Mouse (Mus musculus): ENCODE measurements at regions not wholly inside any gene's neighbourhood (a gene's known extent, or its start where the extent isn't known, plus 50 kb on each side); places are given as distances from the start of the nearest gene placed in this dataset.

DNA sequence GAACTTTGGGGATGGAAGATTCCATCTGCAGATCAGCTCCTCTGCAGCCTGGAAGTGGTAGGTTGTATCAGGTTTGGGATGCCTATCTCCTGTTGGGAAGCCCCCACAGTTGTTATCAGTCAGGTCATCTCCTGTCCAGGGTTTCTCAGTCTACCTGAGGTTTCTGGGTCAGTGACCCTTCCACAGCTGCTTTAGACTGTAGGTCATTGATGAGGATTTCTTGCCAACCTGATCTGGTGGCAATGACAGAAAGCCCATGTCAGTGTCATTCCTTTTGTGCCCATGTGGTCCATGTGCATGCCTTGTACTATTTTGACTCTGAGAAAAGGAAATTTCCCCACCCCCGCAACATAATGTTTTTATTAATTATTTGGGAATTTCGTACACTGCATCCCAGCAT, 64.8 kb upstream of the Rnf24 start:
- H3K4me2 ChIP-seq (ENCODE audit: low read depth, low read length): no peak overlapping the region
- no peaks in the 10 kb centered on the region for H3K27me3 ChIP-seq (ENCODE audit: insufficient read depth, low read length)
- ATAC-seq: no peak
- no peak overlapping the region for H3K9ac ChIP-seq (replicated peaks; ENCODE audit: low read length)
- no peaks in the 10 kb centered on the region for H3K4me1 ChIP-seq (ENCODE audit: insufficient read depth, low read length)
- no peak for TF ChIP-seq CTCF (IDR thresholded peaks at IDR 0.05; ENCODE audit: low read depth)
- H3K4me3 ChIP-seq (ENCODE audit: low read length): no peak overlapping the region
- no peaks in the 10 kb centered on the region for H3K36me3 ChIP-seq (ENCODE audit: insufficient read depth, low read length)
- WGBS: 90% methylated on average over 2 of the region's 2 CpGs
- H3K27ac ChIP-seq: no peak overlapping the region
- no peaks in the 10 kb centered on the region for H3K9me3 ChIP-seq (ENCODE audit: low read length)
- no peak for DNase-seq (ENCODE audit: low spot score)

- no peaks in the 10 kb centered on the region for H3K36me3 ChIP-seq (ENCODE audit: insufficient read depth, low read length)
- ATAC-seq (peak; percentile 62; the same call in 1 of the 2 replicates), DNase-seq (ENCODE audit: low spot score) (peak; percentile 78)
- no peak overlapping the region for H3K27ac ChIP-seq
- H3K4me3 ChIP-seq (ENCODE audit: low read length): no peak overlapping the region
- TF ChIP-seq CTCF (IDR thresholded peaks at IDR 0.05; ENCODE audit: low read depth): peak; percentile 84
- no peaks in the 10 kb centered on the region for H3K4me1 ChIP-seq (ENCODE audit: insufficient read depth, low read length)
- H3K9ac ChIP-seq (replicated peaks; ENCODE audit: low read length): no peak overlapping the region
- H3K27me3 ChIP-seq (ENCODE audit: insufficient read depth, low read length): no peaks in the 10 kb centered on the region
- H3K9me3 ChIP-seq (ENCODE audit: low read length): no peaks in the 10 kb centered on the region
- no peak overlapping the region for H3K4me2 ChIP-seq (ENCODE audit: low read depth, low read length)
- WGBS: 39% methylated on average over 6 of the region's 6 CpGs
Observed at GRCm38 (mm10) chr2:131416482-131416881, 63.8 kb upstream of the Rnf24 start.

GRCm38 (mm10) chr2:131410906-131411520, 58.3 kb upstream of the Rnf24 start:
- DNase-seq (ENCODE audit: low spot score): no peak
- Histone ChIP-seq H3K9me3 (ENCODE audit: low read length) (no peaks in the 10 kb centered on the region), H3K27me3 (ENCODE audit: insufficient read depth, low read length) (no peaks in the 10 kb centered on the region), H3K9ac (replicated peaks; ENCODE audit: low read length) (no peak overlapping the region), H3K4me1 (ENCODE audit: insufficient read depth, low read length) (no peaks in the 10 kb centered on the region), H3K27ac (no peak overlapping the region), H3K4me3 (ENCODE audit: low read length) (no peak overlapping the region), H3K4me2 (ENCODE audit: low read depth, low read length) (no peak overlapping the region), H3K36me3 (ENCODE audit: insufficient read depth, low read length) (no peaks in the 10 kb centered on the region)
- no peak for TF ChIP-seq CTCF (IDR thresholded peaks at IDR 0.05; ENCODE audit: low read depth)
- WGBS: 72% methylated on average over 5 of the region's 5 CpGs
- ATAC-seq: no peak

DNA sequence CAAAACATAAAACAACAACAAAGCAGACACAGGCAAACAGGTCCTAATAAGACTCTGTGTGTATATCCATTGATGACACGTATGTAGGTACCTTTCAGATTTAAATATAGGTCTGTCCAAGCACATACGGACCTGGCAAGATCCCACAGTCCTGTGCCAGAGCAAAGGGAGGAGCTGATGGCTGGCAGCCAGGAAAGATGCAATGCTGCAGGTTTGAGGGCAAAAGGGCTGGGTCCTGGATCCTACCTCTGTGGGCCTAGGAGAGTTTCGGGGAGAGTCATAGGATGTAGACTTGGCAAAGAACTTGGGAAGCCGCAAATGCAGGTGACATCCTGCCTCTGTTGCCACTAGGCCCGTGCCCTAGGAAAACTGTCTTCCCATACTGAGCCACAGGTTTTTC, 54.6 kb upstream of the Rnf24 start:
- Histone ChIP-seq H3K36me3 (ENCODE audit: insufficient read depth, low read length) (no peaks in the 10 kb centered on the region), H3K4me1 (ENCODE audit: insufficient read depth, low read length) (no peaks in the 10 kb centered on the region), H3K9ac (replicated peaks; ENCODE audit: low read length) (no peak overlapping the region), H3K27ac (no peak overlapping the region), H3K4me2 (ENCODE audit: low read depth, low read length) (no peak overlapping the region), H3K4me3 (ENCODE audit: low read length) (no peak overlapping the region), H3K27me3 (ENCODE audit: insufficient read depth, low read length) (no peaks in the 10 kb centered on the region), H3K9me3 (ENCODE audit: low read length) (no peaks in the 10 kb centered on the region)
- ATAC-seq: no peak
- no peak for TF ChIP-seq CTCF (IDR thresholded peaks at IDR 0.05; ENCODE audit: low read depth)
- no peak for DNase-seq (ENCODE audit: low spot score)
- 85% methylated on average over 5 of the region's 5 CpGs for WGBS

- Histone ChIP-seq H3K9me3 (ENCODE audit: low read length) (no peaks in the 10 kb centered on the region), H3K4me1 (ENCODE audit: insufficient read depth, low read length) (no peaks in the 10 kb centered on the region), H3K27me3 (ENCODE audit: insufficient read depth, low read length) (no peaks in the 10 kb centered on the region), H3K4me3 (ENCODE audit: low read length) (no peak overlapping the region), H3K4me2 (ENCODE audit: low read depth, low read length) (no peak overlapping the region), H3K27ac (no peak overlapping the region), H3K9ac (replicated peaks; ENCODE audit: low read length) (no peak overlapping the region), H3K36me3 (ENCODE audit: insufficient read depth, low read length) (no peaks in the 10 kb centered on the region)
- ATAC-seq (no peak), DNase-seq (ENCODE audit: low spot score) (no peak)
- TF ChIP-seq CTCF (IDR thresholded peaks at IDR 0.05; ENCODE audit: low read depth): no peak
- 68% methylated on average over 1 of the region's 1 CpGs for WGBS
Observed at GRCm38 (mm10) chr2:131404218-131404555, 51.5 kb upstream of the Rnf24 start.

GRCm38 (mm10) chr2:131403543-131404217, 51.0 kb upstream of the Rnf24 start:
- TF ChIP-seq CTCF (IDR thresholded peaks at IDR 0.05; ENCODE audit: low read depth): no peak
- 84% methylated on average over 5 of the region's 5 CpGs for WGBS
- no peak for DNase-seq (ENCODE audit: low spot score)
- no peaks in the 10 kb centered on the region for H3K4me1 ChIP-seq (ENCODE audit: insufficient read depth, low read length)
- no peak overlapping the region for H3K27ac ChIP-seq
- no peak overlapping the region for H3K9ac ChIP-seq (replicated peaks; ENCODE audit: low read length)
- no peak for ATAC-seq
- H3K4me2 ChIP-seq (ENCODE audit: low read depth, low read length): no peak overlapping the region
- H3K27me3 ChIP-seq (ENCODE audit: insufficient read depth, low read length): no peaks in the 10 kb centered on the region
- no peaks in the 10 kb centered on the region for H3K36me3 ChIP-seq (ENCODE audit: insufficient read depth, low read length)
- H3K9me3 ChIP-seq (ENCODE audit: low read length): no peaks in the 10 kb centered on the region
- H3K4me3 ChIP-seq (ENCODE audit: low read length): no peak overlapping the region

Measured in hindbrain, postnatal 0 days (tissue).